Mouse (Mus musculus) cerebellum, adult 11 months (tissue): ENCODE data around the gene Gm16181.

ENCODE experiments used
- DNase-seq: peaks from one replicate; pipeline ENCODE4 v3.0.0; 2022

The Gm16181 gene

DNA sequence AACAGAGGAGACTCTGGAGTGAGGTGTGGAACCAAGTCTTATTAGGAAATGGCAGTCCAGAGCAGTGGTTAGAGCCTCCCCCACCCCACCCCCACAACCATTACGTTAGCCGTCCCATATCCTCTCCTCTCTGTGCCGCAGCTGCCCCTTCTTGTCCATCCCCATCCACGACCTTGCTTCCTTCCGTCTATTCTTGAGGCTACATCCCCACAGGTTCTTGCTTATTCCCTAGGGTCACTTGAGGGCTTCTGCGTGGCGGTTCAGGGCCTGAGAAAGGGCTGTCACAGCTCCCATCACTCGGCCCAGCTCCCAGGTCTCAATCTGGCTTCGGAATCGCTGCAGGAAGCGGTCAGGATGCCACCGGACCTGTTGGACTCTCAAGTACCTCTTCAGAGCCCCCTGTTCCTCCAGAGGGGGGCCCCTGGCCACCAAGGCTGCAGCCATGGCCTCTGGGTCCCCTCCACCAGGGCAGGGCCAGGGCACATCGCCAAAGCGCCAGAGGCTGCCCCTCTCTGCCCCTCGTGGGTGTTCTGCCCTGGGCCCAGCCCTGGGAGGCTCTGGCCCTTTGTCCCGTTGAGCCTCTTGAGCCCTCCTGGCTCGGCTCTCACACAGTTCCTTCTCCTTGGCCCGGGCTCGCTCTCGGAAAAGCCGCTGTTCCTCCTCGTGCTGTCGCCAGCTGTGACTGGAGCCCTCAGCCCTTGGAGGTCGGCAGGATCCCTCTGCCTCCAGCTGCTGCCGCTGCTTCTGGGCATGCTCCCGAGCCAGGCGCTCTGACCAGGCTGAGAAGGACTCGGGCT lies at the start of gene Gm16181:
TSS of gene Gm16181 (plus strand) at position 679 of the 797 bp plus-strand sequence.
- DNase-seq: no peak

DNA sequence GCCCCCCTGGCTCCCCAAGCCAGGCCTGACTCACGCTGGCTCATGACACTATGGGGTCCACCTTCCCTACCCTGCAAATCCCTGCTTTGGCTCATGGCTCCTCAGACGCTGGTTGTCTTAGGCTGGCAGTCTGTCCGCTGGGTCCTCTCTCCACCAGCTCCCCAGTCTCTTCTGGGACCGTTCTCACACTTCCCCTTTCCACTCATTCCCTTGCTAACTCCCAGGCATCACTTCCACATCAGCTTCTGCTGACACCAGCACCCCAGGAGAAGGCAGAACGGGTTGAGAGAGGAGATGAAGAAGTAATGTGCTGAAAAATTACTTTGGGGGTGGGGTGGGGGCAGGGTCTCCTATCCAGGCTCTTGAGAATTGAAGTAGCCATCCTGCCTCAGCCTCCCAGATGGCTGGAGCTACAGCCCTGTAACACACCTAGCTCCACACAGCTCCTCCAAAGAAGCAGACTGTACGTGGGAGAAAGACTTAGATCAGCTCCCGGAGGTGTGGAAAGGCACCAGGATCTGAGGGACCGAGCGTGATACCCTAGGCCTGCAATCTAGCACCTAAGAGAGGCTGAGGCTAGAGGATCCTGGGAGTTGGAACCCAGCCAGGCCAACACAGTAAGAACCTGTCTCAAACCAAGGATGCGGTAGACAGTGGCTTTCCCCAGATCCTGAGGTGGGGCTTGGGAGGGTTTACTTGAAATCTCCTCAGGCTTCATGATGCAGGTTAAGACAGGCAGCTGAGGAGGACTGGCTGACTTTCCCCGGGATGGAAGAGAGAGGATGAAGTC lies 48.0 kb upstream of the Gm16181 start:
- DNase-seq: no peak

DNA sequence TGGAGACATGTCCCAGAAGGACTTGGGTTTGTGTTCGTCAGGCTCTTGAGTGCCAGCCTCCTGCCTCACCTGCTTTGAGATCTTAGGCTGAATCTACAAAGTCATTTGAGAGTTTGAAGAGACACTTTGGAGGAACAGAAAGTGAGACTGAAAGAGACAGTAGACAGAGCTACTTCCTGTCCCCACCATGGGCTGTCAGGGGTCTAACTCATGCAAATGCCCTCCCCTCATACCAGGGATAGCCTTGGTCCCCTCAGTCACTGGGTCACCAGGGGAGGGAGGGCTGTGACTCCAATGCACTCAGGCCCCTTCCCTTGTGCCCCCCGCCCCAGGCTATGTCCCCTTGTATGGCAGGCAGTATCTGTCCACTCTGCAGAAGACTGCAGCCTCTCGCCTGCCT lies 47.3 kb upstream of the Gm16181 start:
- no peak for DNase-seq

DNA sequence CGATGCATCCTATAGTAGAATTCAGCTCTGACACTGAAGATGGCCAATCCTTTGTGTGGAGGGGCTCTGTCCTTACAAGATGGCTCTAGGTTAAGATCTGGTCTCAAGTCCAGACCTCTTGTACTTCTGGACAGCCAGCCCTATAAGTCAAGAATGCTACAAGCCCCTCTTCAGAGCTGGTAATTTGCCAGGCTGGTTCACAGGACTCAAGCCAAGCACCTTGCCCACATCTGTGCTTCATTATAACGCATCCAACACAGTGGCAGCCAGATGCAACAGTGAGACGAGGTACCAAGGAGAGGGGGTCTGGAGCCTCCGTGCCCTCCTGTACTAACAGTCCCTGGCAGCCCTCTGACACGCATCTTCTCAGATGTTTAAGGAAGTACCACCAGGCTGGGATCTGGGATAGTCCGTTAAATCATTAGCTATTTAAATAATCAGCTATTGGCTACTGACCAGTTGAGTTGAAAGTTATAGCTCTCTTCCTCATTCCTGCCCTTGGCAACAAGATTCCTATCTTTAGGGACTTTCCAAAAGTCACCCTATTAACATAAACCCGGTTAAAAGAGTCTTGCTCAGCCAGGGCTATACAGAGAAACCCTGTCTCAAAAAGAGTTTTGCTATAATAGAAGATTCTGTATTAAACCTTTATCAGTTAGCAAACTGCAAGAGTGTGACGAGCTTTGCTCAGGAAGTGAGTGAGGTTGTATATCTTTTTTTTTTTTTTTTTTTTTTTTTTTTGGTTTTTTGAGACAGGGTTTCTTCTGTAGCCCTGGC lies 46.2 kb upstream of the Gm16181 start:
- DNase-seq: no peak

DNA sequence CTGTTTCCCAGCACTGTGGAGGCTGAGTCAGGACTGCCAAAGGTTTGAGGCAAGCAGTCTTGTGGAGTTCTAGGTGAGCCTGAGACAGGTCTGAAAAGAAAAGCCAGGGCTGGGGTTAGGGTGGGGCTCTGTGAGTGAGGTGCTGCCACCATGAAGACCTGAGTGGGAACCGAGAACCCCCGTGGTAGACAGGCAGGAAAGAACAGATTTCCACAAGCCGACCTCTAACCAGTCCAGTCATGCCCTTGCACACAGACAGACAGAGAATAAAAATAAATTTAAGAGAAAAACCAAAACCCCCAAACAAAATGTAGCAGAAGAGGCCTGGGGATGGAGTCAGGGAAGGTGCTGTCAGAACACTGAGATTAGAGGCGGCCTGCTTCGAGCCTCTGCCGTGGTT lies 45.3 kb upstream of the Gm16181 start:
- no peak for DNase-seq

DNA sequence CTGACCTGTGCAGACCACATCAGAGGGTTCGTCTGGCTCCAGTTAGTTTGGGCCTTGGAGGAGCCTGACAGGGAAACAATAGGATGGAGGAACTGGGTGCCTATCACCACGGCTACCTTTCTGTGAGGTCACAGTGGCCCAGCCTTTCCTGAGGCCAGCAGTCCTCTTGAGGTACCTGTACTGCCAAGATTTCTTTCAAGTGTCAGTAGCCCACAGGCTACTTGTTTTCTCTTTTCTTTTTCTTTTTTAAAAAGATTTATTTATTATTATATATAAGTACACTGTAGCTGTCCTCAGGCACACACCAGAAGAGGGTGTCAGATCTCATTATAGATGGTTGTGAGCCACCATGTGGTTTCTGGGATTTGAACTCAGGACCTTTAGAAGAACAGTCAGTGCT lies 44.7 kb upstream of the Gm16181 start, which contains the start of gene Aif1:
TSS of gene Aif1 (minus strand) at position 101 of the 400 bp plus-strand sequence.
- no peak for DNase-seq

DNA sequence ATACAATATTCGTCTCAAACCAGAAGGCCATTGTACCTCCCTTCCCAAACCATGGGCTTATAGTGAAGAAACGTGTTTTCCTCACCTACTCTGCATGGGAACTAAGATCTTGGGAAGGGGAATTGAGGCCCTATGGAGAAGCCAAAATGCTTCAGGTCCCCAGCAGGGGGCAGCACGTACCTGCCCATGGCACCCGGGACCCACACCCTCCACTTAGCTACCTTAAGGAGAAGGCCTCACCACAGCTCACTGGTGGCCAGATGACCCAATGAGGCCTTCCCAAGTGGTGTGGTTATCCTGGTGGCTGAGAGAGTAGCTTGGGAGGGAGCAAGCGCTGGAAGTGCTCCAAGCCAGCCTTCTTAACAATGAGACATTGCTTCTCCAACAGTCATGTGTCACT lies 42.1 kb upstream of the Gm16181 start:
- no peak for DNase-seq

DNA sequence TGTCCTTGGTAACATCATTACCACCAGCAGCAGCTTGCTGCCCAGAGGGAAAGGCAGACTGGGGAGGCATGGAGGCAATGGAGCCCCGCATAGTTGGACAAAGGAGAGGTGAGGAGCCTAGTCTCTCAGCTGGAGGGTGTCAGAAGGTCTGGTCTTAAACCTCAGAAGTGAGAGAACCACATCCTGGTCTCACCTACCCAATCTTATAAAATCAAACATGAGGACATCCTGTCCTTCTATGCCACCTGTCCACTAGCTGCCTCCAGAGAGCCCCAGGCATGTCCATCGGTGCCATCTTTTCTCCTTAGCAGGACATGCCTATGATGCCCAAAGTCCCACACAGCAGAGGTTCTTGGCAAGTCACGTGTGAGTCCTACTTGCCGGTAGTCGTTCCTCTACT lies 40.5 kb upstream of the Gm16181 start:
- no peak for DNase-seq

DNA sequence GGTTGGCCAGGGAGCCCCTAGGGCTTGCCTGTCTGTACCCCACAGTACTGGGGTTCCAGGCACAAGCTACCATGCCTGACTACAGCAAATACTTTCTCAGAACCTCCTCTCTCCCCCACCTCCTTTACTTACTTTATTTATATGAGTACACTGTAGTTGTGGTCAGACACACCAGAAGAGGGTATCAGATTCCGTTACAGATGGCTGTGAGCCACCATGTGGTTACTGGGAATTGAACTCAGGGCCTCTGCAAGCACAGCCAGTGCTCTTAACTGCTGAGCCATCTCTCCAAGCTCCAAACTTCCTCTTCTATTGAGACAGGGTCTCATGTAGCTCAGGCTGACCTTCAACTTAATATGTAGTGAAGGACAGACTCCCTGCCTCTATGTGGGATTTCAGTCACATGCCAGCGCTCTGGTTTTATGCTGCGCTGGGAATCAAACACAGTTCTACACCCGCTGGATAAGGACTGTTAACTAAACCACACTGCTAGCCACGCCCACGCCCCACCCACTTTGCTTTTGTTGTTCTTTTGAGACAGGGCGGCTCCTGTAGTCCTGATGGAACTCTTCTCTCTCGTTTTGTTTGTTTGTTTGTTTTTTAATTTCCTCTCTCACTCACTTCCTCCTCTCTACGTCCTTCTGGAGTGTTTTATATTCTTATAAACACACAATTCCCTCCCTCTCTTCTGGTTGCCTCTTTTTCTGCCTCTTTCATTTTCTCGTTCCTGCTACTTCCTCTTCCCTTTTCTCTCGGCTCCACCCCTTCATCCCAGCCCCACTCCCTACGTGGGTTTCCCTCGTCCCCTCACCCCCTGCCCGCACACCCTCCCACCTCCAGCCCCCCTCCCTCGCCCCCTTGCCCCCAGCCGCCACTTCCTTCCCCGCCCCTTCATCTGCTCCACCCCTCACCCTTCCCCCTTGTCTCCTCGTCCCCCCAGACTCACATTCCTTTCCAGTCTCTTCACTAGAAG lies 34.7 kb upstream of the Gm16181 start:
- no peak for DNase-seq

DNA sequence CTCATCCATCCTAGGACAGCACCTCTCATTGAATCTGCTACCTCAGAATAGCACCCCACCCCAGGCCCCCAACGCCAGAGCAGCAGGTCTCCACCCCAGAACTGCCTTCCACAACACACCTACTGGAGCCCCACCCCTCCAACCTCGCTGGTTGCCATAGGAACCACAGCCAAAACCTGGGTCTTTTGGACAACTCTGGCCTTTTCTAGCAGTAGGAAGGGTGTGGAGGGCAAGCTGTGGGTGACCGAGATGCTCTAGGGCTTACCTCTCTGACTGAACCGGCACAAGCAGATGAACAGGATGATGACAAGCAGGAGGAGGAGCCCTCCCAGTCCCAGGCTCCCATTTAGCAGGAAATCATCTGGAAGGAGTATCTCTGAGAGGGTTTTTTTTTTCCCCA lies 34.0 kb upstream of the Gm16181 start:
- no peak for DNase-seq

DNA sequence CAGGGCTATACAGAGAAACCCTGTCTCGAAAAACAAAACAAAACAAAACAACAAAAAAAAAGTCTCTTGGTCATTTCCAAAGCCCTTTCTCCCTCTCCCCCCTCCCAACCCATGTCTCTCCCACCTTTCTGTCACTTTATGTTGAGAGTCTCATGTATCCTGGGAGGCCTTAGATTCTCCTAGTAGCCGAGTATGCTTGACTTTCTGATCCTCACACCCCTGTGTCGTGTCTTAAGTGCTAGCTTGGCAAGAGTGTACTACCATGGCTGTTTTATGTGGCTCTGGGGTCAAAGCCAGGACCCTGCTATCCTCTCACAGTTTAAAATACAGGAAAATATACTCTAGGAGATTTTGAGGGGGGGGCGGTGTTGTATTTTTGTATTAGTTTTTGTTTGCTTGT lies 33.3 kb upstream of the Gm16181 start:
- DNase-seq: no peak

DNA sequence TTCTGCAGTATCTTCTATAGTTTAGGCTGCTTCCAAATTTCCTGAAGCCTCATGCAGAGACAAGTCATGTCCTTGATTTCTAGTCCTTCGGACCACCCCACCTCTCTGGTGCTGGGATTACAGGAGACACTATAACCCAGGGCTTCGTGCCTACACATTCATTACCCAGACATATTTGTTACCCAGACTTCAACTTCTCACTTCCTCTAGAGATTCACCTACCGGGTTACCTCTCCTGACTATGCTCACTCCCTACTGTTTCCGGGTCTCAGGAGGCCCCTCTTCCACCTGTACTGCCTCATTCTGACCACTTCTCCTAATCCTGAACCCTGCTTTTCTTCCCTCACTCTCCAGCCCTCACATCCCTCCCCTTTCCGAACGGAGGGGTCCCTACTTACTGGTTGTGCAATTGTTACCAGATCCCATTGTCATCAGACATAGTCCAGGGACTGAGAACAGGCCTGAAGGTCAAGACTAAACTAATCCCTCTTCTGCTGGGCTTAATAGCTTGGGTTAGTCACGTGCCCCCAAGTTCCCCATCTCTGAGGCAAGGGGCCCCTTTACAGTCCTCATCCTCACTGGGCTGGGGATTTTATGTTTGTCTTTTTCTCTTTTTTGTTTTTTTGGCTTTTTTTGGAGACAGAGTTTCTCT lies 32.5 kb upstream of the Gm16181 start, which contains the start of gene Lst1:
TSS of gene Lst1 (minus strand) at position 481 of the 652 bp plus-strand sequence.
- DNase-seq: no peak

DNA sequence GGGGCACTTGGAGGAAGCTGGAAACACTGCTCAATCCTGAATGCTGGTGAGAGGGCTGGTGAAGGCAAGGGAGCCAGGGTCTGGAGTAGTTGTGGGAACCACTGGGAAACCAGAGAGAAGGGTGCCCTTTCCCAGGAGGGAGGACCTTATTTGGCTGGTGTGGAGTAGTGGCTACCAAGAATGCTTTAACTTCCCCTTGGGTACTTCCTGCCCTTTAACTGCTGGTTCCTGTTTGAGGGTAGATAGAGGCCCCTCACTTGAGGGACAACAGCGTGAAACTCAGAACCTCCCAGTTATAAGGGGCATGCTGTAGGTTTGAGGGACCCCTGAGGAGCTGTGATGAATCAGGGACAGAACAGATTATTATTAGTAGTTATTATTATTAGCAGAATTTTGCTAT lies 31.4 kb upstream of the Gm16181 start:
- DNase-seq: no peak

DNA sequence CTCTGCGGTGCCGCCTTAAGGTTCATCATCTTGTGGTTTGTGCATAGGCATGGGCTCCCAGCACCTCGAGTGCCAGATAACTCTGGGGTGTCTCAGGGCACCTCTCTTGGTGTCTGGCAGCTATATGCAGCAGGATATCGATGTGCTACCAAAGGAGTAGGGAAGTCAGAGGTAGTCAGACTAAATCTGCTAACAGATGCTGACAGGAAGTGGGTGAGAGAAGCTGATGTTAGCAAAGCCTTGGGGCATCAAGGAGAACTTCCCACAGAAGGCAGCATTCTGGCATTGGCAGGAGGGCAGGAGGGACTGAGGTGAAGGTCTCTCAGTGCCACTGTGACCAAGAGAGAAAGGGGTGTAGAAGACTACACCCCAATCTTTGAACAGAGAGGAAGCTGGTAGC lies 30.5 kb upstream of the Gm16181 start:
- DNase-seq: no peak

DNA sequence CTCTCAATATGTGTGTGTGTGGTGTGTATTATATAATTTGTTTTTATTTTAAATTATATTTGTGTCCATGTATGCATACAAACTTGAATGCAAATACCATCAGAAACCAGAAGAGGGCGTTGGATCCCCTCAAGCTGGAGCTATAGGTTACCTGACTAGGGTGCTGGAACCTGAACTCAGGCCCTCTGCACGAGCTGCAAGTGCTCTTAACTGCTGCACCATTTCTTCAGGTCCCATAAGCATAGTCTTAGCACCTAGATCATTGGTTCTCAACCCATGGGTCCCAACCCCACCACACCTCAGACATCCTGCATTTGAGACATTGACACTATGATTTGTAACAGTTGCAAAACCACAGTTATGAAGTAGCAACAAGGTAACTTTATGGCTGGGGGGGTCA lies 28.9 kb upstream of the Gm16181 start:
- DNase-seq: no peak

DNA sequence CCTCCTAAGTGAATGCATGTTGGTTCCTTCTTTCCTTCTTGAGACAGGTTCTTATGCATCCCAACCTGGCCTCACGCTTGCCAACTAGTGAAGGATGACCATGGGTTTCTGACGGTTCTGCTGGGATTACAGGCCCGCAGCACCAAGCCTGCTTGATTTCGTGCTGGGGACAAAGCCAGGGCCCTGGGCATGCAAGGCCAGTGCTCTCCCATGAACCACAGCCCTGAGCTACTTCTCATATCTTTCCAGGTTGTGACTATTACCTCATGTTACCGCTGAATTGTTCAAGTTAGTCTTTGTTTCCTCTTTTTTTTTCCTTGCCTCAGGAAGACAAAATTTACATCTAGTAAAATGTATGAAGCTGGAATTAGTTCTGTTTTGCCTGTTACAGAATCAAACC lies 27.7 kb upstream of the Gm16181 start:
- no peak for DNase-seq

DNA sequence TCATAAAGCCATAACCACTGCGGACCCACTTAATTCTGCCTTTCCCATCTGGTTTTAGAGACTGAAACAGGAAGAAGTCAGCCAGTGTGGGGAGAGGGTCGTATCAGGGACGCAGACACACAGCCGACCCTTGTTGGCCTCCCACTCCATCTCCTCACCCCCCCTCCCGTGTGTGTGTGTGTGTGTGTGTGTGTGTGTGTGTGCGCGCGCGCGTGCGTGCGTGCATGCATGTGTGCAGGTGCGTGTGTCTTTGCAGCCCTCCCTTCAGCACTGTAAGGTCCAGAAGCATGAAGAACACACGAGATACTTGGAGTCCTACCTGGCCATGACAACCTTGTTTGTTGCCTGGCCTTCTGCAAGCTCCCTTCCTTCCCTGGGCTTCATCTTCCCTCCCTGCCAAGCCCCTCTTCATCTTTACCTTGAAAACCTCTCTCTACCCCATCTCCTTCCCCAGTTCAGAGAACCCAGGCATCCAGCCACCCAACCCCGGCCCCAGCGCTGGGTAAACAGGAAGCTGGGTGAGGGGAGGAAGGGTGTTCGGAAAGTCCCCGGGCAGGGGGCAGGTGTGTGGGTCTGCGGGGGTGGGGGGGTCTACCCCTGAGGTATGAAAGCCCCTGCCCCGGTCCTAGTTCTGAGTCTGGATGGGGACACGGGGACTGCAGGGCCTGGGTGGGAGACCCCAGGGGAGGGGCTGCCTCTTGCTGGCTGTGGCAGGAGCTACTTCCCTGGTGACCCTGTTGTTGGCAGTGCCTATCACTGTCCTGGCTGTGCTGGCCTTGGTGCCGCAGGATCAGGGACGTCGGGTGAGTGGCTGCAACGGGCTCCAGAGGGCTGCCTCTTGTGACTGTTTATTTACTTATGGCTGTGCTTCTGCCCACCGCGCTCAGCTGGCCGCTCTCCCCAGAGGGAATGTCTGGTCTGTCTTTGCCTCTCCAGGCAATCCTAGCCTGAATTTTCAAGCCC lies 26.5 kb upstream of the Gm16181 start, which contains the start of gene Ltb:
TSS of gene Ltb (plus strand) at position 559 of the 963 bp plus-strand sequence.
- no peak for DNase-seq

DNA sequence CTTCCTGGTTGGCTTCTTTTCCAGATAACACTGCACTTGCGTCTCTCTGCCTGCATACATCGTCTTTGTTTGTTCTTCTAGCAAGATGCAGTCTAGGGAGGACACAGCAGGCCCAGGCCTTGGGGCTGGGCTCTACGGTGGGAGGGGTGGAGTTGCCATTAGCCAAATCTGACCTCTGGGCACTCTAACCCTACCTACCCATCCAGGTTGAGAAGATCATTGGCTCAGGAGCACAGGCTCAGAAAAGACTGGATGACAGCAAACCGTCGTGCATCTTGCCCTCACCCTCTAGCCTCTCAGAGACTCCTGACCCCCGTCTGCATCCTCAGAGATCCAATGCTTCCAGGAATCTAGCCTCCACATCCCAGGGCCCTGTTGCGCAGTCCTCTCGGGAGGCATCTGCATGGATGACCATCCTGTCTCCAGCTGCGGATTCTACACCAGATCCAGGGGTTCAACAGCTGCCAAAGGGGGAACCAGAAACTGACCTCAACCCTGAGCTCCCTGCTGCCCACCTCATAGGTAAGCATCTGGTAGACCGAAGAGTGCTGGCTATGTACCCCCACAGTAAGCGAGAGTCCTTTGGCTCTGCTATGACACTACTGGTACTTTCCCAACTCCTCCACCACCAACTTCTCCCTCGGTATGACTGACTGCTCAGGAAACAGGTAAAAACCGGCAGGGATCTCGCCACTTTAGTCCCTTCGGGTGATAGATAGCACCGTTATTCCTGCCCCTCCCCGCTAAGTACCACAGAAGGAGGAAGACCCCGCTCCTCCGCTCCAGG lies 25.6 kb upstream of the Gm16181 start:
- DNase-seq: no peak

DNA sequence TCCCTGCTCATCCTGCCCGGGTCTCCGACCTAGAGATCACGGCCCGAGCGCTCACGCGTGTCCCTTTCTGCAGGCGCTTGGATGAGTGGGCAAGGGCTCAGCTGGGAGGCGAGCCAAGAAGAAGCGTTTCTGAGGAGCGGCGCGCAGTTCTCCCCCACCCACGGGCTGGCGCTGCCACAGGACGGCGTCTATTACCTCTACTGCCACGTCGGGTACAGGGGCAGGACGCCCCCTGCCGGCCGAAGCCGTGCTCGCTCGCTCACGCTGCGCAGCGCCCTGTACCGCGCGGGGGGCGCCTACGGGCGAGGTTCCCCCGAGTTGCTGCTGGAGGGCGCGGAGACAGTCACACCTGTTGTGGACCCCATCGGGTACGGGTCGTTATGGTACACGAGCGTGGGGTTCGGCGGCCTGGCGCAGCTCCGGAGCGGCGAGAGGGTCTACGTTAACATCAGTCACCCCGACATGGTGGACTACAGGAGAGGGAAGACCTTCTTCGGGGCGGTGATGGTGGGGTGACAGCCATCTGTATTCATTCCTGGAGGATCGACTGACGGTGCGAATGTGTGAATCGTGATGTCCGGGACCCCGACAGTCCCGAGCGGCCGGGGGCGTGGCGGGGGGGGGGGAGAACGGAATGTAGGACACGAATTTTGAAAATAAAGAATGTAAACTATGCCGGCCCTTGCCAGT lies 24.9 kb upstream of the Gm16181 start:
- DNase-seq: peak; percentile 47
